12 mouse cellular contexts compared by ENCODE assay signal in genomic region chr3:96541328-96542078, GRCm38 (mm10). TPM values are rescaled to one million over a fixed set of nuclear protein-coding genes. Genes with fewer than 3 reads are reported as not detected.
DNase-seq lines count a peak whose midpoint lies in the region; ATAC-seq and TF ChIP-seq lines count a peak whose summit lies in the region.
"Had no signal": no experiment of that assay in that cellular context is flagged by ENCODE, and none has a peak within 500 bp of the region (broad histone marks: within the 10 kb centered on the region; RNA-seq: fewer than 3 reads in every experiment).

No protein-coding gene starts in this region.

- H3K27ac ChIP-seq in gastrocnemius, adult 2 months, result no peak overlapping the region
- no peak overlapping the region for H3K27ac ChIP-seq in hindbrain, embryonic 14.5 days
- no peak overlapping the region for H3K27ac ChIP-seq in stomach, postnatal 0 days (replicated peaks)
- H3K27ac ChIP-seq: heart, embryonic 15.5 days; limb, embryonic 13.5 days; neural tube, embryonic 12.5 days had no signal

- no peak overlapping the region for H3K4me2 ChIP-seq in hindbrain, embryonic 14.5 days (replicated peaks)
- H3K4me2 ChIP-seq in stomach, postnatal 0 days (replicated peaks; ENCODE audit: low read depth), result no peak overlapping the region
- H3K4me2 ChIP-seq: heart, embryonic 15.5 days; limb, embryonic 13.5 days; neural tube, embryonic 12.5 days had no signal

- H3K4me3 ChIP-seq in gastrocnemius, adult 2 months, result no peak overlapping the region
- H3K4me3 ChIP-seq in hindbrain, embryonic 14.5 days (replicated peaks; ENCODE audit: low read length), result no peak overlapping the region
- H3K4me3 ChIP-seq in stomach, postnatal 0 days (ENCODE audit: low read depth, low read length), result no peak overlapping the region
- H3K4me3 ChIP-seq: heart, embryonic 15.5 days; limb, embryonic 13.5 days; neural tube, embryonic 12.5 days had no signal

- intact Hi-C loops in gastrocnemius, adult 2 months (cut with DNase I), result no loop called here

- no peak overlapping the region for H3K9ac ChIP-seq in hindbrain, embryonic 14.5 days
- no peak overlapping the region for H3K9ac ChIP-seq in stomach, postnatal 0 days (ENCODE audit: low read length)
- H3K9ac ChIP-seq: heart, embryonic 15.5 days; limb, embryonic 13.5 days; neural tube, embryonic 12.5 days had no signal

- no peak for TF ChIP-seq EP300 in stomach, postnatal 0 days (optimal IDR thresholded peaks at IDR 0.05)

- no peak for DNase-seq in gastrocnemius, adult 2 months
- DNase-seq in gastrocnemius, adult 18-20 months (ENCODE audit: low spot score), result no peak
- DNase-seq in ovary, adult 18-20 months (ENCODE audit: low spot score), result peak; percentile 80
- DNase-seq in ovary, postnatal 10 days (ENCODE audit: low spot score), result no peak
- DNase-seq in hindbrain, embryonic 14.5 days (ENCODE audit: low spot score), result peak; percentile 64
- DNase-seq in stomach, postnatal 0 days (ENCODE audit: low spot score), result no peak
- DNase-seq in spleen, postnatal 10 days (ENCODE audit: low spot score in 2 of 2), result no peak
- no peak for DNase-seq in B cell, adult 2 months
- DNase-seq: cerebellum, adult 8-10 months had no signal

- H3K36me3 ChIP-seq in hindbrain, embryonic 14.5 days (replicated peaks; ENCODE audit: control insufficient read depth, insufficient read depth), result no peaks in the 10 kb centered on the region
- no peaks in the 10 kb centered on the region for H3K36me3 ChIP-seq in stomach, postnatal 0 days (ENCODE audit: control insufficient read depth, insufficient read depth, low read length)
- H3K36me3 ChIP-seq: heart, embryonic 15.5 days; limb, embryonic 13.5 days; neural tube, embryonic 12.5 days had no signal

- TF ChIP-seq CTCF in gastrocnemius, adult 2 months (IDR thresholded peaks at IDR 0.05), result peak; percentile 59
- peak; percentile 68 for TF ChIP-seq CTCF in stomach, postnatal 0 days (IDR thresholded peaks at IDR 0.05; ENCODE audit: low read depth)

- WGBS in hindbrain, embryonic 14.5 days, result 21% methylated on average over 14 of the region's 14 CpGs
- WGBS in stomach, postnatal 0 days, result 25% methylated on average over 14 of the region's 14 CpGs

- no peak for ATAC-seq in hindbrain, embryonic 14.5 days (ENCODE audit: low FRiP score)
- 0 out of 2 replicates have a peak, but pooled peaks have one; percentile 36 for ATAC-seq in stomach, postnatal 0 days (ENCODE audit: low FRiP score, low TSS enrichment)

- H3K4me1 ChIP-seq in hindbrain, embryonic 14.5 days (replicated peaks; ENCODE audit: control insufficient read depth, insufficient read depth, low read length), result no peaks in the 10 kb centered on the region
- no peaks in the 10 kb centered on the region for H3K4me1 ChIP-seq in stomach, postnatal 0 days (replicated peaks; ENCODE audit: control insufficient read depth, insufficient read depth)
- H3K4me1 ChIP-seq: neural tube, embryonic 12.5 days had no signal

- no peaks in the 10 kb centered on the region for H3K9me3 ChIP-seq in hindbrain, embryonic 14.5 days (ENCODE audit: control insufficient read depth, low read length)
- no peaks in the 10 kb centered on the region for H3K9me3 ChIP-seq in stomach, postnatal 0 days (ENCODE audit: control insufficient read depth, low read length)
- H3K9me3 ChIP-seq: heart, embryonic 15.5 days; limb, embryonic 13.5 days; neural tube, embryonic 12.5 days had no signal

- no peaks in the 10 kb centered on the region for H3K27me3 ChIP-seq in hindbrain, embryonic 14.5 days (ENCODE audit: control insufficient read depth, insufficient read depth, low read length)
- no peaks in the 10 kb centered on the region for H3K27me3 ChIP-seq in stomach, postnatal 0 days (ENCODE audit: control insufficient read depth, insufficient read depth, low read length)
- H3K27me3 ChIP-seq: heart, embryonic 15.5 days; neural tube, embryonic 12.5 days had no signal

RNA-seq across cellular contexts. Expression of gene Txnip, which starts 16.3 kb away (rescaled TPM):
- 100 to 1,000 TPM; 541 to 557 TPM for total RNA-seq in gastrocnemius, adult 2 months (2021)
- total RNA-seq in gastrocnemius, adult 18-20 months (2021), result 100 to 1,000 TPM; 344 to 646 TPM
- 53.2 and 71.4 TPM in 2 replicates for polyA plus RNA-seq in hindbrain, embryonic 14.5 days (2014; fragmentation: Nextera tagmentation; extraction: Ambion mirVana)
- 273 and 276 TPM in 2 replicates for polyA plus RNA-seq in stomach, postnatal 0 days (2015; fragmentation: Nextera tagmentation; extraction: Ambion mirVana)

RNA-seq across cellular contexts. Expression of gene Hfe2, which starts 16.5 kb away (rescaled TPM):
- 100 to 1,000 TPM; 590 to 675 TPM for total RNA-seq in gastrocnemius, adult 2 months (2021)
- 100 to 1,000 TPM; 622 to 636 TPM for total RNA-seq in gastrocnemius, adult 18-20 months (2021)
- polyA plus RNA-seq in hindbrain, embryonic 14.5 days (2014; fragmentation: Nextera tagmentation; extraction: Ambion mirVana), result 1.9 and 2.1 TPM in 2 replicates
- polyA plus RNA-seq in stomach, postnatal 0 days (2015; fragmentation: Nextera tagmentation; extraction: Ambion mirVana), result 0.10 and 0.28 TPM in 2 replicates

RNA-seq across cellular contexts. Expression of gene Gm16253, which starts 35.3 kb away (rescaled TPM):
- total RNA-seq in gastrocnemius, adult 2 months (2021), result 1 to 10 TPM in 1 of 2 experiments, not detected in 1; 1.1 TPM
- 1 to 10 TPM; 1.2 to 2.0 TPM for total RNA-seq in gastrocnemius, adult 18-20 months (2021)
- 0.39 TPM in 1 of 2 replicates, not detected in the other for polyA plus RNA-seq in hindbrain, embryonic 14.5 days (2014; fragmentation: Nextera tagmentation; extraction: Ambion mirVana)
- 0.18 and 0.46 TPM in 2 replicates for polyA plus RNA-seq in stomach, postnatal 0 days (2015; fragmentation: Nextera tagmentation; extraction: Ambion mirVana)

RNA-seq across cellular contexts. Expression of gene Polr3gl, which starts 52.5 kb away (rescaled TPM):
- 10 to 100 TPM; 44.5 to 48.3 TPM for total RNA-seq in gastrocnemius, adult 2 months (2021)
- 10 to 100 TPM; 44.0 to 56.1 TPM for total RNA-seq in gastrocnemius, adult 18-20 months (2021)
- 11.0 and 18.5 TPM in 2 replicates for polyA plus RNA-seq in hindbrain, embryonic 14.5 days (2014; fragmentation: Nextera tagmentation; extraction: Ambion mirVana)
- 16.1 and 20.1 TPM in 2 replicates for polyA plus RNA-seq in stomach, postnatal 0 days (2015; fragmentation: Nextera tagmentation; extraction: Ambion mirVana)

RNA-seq across cellular contexts. Expression of gene Ankrd34a, which starts 54.9 kb away (rescaled TPM):
- under 1 TPM; 0.41 to 0.92 TPM for total RNA-seq in gastrocnemius, adult 2 months (2021)
- total RNA-seq in gastrocnemius, adult 18-20 months (2021), result 1 to 10 TPM; 1.0 to 1.7 TPM
- 17.5 and 22.3 TPM in 2 replicates for polyA plus RNA-seq in hindbrain, embryonic 14.5 days (2014; fragmentation: Nextera tagmentation; extraction: Ambion mirVana)
- 1.3 TPM in 2 replicates for polyA plus RNA-seq in stomach, postnatal 0 days (2015; fragmentation: Nextera tagmentation; extraction: Ambion mirVana)

Comparison
In these comparisons a context has a peak if more than half of its experiments do, and no peak if none do; other contexts are left out.
1. DNase-seq: peak in ovary, adult 18-20 months (single experiment) and hindbrain, embryonic 14.5 days (single experiment); none in gastrocnemius, adult 2 months (single experiment), gastrocnemius, adult 18-20 months (single experiment), ovary, postnatal 10 days (single experiment), stomach, postnatal 0 days (single experiment), spleen, postnatal 10 days (0 of 2) and B cell, adult 2 months (0 of 2).